Mouse (Mus musculus) heart, embryonic 16.5 days (tissue): ENCODE results near the gene Btbd9. TPM values are rescaled to one million over a fixed set of nuclear protein-coding genes. Genes with fewer than 3 reads are reported as not detected.

Source experiments
- ATAC-seq: fragments of 200-750 bp; cut with Nextera tagmentation; replicated peaks from 2 replicates; pipeline ENCODE4 v1.8.0; 2017; ENCODE audit warnings: moderate number of reproducible peaks; ENCODE audit not compliant: insufficient read depth, low FRiP score; ENCODE audit errors: extremely low read depth
- H3K27ac ChIP-seq: fragments of 300-500 bp; sonication (generic); 2 replicates; pipeline ENCODE4 v1.5.1; 2014; ENCODE audit warnings: mild to moderate bottlenecking, low read length, control low read depth, moderate library complexity
- H3K27me3 ChIP-seq: fragments of 300-500 bp; sonication (generic); 2 replicates; pipeline ENCODE4 v1.6.1; 2014; ENCODE audit warnings: low read length, mixed read lengths; ENCODE audit not compliant: control insufficient read depth, insufficient read depth
- H3K36me3 ChIP-seq: fragments of 300-500 bp; sonication (generic); 2 replicates; pipeline ENCODE4 v1.6.1; 2014; ENCODE audit not compliant: control insufficient read depth, insufficient read depth
- H3K4me1 ChIP-seq: fragments of 300-500 bp; sonication (generic); 2 replicates; pipeline ENCODE4 v1.6.1; 2014; ENCODE audit warnings: low read length, mixed read lengths; ENCODE audit not compliant: control insufficient read depth, insufficient read depth
- H3K4me2 ChIP-seq: fragments of 300-500 bp; sonication (generic); 2 replicates; pipeline ENCODE4 v1.6.1; 2014; ENCODE audit warnings: low read depth, mild to moderate bottlenecking, control low read depth, low read length
- H3K4me3 ChIP-seq: fragments of 300-500 bp; sonication (generic); 2 replicates; pipeline ENCODE4 v1.5.1; 2014; ENCODE audit warnings: mild to moderate bottlenecking, control low read depth, low read length
- H3K9ac ChIP-seq: fragments of 300-500 bp; sonication (generic); 2 replicates; pipeline ENCODE4 v1.6.1; 2014; ENCODE audit warnings: low read length, control low read depth
- H3K9me3 ChIP-seq: fragments of 300-500 bp; sonication (generic); replicated peaks from 2 replicates; pipeline ENCODE4 v1.6.1; 2016; ENCODE audit warnings: low read length; ENCODE audit not compliant: control insufficient read depth
- WGBS: fragments of 180-500 bp; shearing (Covaris S2); extraction: QIAGEN DNeasy Blood & Tissue Kit; methylation state at CpG from one replicate; pipeline ENCODE4 v1.1.7; 2014; 5-methylcytosine and 5-hydroxymethylcytosine counted together
- polyA plus RNA-seq: library from polyadenylated mRNA; unstranded; fragments of >200 nt; fragmentation: Nextera tagmentation; extraction: Ambion mirVana; gene quantifications from 2 replicates; pipeline ENCODE4 v1.2.1, GENCODE M21; 2015

Gene Btbd9
- polyA plus RNA-seq, 1 experiment from 2014 or later: 38.9 TPM

DNA sequence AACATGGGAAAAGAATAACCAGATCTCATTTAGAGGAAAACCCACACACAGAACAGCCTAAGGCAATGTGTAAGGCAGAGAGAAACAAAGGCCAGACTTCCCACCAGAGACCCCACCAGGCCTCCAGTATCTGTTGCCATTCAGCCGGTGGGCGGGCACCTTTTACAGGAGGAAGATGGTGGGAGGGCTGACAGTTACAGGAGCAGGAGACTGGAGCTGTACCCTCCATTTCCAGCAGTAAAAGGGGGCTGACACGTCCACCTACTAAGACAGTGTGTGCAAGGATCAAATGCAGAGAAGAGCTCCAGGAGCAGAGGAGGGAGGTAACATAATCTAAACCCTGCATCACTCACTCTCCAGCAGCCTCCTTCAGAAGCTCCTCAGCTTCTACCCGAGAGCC is 123.0 kb downstream of the Btbd9 start:
- Histone ChIP-seq H3K4me2 (no peak overlapping the region), H3K36me3 (no peaks in the 10 kb centered on the region), H3K4me1 (peaks cover 3% of the 10 kb centered on the region; the same call in 1 of the 2 replicates), H3K27ac (no peak overlapping the region), H3K27me3 (no peaks in the 10 kb centered on the region), H3K9me3 (no peaks in the 10 kb centered on the region), H3K9ac (no peak overlapping the region), H3K4me3 (no peak overlapping the region)
- no peak for ATAC-seq
- whole genome bisulfite sequencing: 68% methylated on average over 4 of the region's 4 CpGs

DNA sequence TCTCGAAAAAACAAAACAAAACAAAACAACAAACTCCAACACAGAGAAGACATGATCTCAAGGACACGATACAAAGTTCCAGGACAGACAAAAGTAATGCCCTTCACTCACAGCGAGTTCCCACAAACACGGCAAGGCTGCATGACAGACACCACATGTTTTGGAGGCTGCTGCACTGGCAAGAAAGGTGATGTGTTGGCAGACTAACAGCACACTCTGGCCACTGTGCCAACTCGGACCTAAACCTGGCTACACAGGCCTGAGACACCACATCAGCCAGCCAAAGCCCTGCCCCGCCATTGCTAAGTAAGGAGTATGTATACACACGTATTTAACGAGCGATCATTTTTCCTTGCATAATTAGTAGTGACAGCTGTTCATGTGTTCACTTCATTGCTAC is 123.9 kb downstream of the Btbd9 start:
- Histone ChIP-seq H3K9ac (no peak overlapping the region), H3K27me3 (no peaks in the 10 kb centered on the region), H3K27ac (no peak overlapping the region), H3K9me3 (no peaks in the 10 kb centered on the region), H3K4me1 (no peaks in the 10 kb centered on the region), H3K4me2 (no peak overlapping the region), H3K36me3 (no peaks in the 10 kb centered on the region), H3K4me3 (no peak overlapping the region)
- 93% methylated on average over 9 of the region's 9 CpGs for WGBS
- ATAC-seq: no peak

DNA sequence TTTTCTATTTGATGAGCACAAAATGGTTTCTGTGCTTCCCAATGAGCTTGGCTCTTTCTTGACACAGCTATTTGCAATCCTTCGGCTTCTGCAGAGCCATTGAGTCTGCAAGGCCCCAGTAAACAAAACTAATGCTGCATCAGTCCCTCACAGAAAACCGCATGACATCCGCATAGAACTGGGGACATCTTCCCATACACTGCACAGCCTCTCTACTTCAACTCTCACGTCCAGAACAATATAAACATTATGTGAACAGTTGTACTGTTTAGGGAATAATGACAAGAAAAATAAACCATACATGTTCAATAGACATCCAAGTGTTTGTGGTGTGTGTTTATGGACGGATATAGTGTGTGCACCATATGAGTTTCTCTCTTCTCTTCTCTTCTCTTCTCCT is 127.7 kb downstream of the Btbd9 start:
- Histone ChIP-seq H3K9ac (no peak overlapping the region), H3K36me3 (0 out of 2 replicates have a peak, but pooled peaks cover 8% of the 10 kb centered on the region), H3K4me1 (peaks cover 11% of the 10 kb centered on the region), H3K4me3 (no peak overlapping the region), H3K4me2 (no peak overlapping the region), H3K27ac (no peak overlapping the region), H3K27me3 (no peaks in the 10 kb centered on the region), H3K9me3 (0 out of 2 replicates have a peak, but pooled peaks cover 4% of the 10 kb centered on the region)
- no peak for ATAC-seq
- WGBS: 82% methylated on average over 5 of the region's 5 CpGs

DNA sequence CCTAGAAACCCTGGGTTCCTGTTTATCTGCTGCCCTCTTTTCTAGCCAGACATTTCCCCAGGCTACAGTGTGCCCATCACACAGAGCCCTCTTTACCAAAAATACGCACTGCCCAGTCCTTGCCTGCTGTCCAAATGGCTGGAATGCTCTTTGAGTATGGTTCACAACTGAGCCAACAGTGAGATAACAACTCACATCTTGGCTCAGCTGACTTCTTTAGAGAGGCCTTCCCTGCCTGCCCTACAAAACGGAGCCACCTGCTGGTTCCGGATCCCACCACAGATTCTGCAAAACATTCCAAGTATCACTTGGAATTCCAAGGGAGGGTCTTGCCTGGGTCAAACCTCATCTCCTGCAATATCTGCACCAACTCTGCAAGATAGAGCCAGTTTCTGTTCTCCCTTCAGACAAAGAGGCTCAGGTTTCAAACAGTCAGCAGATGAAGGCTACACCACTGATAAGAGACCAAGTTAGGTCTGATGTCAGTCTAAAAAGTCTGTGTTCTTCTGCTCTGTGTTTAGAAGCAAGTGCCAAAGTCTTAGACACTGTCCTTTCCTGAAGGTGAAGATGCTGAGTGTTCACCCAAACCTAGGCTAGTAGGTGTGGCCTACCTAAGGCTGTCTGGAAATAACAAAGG is 130.4 kb downstream of the Btbd9 start:
- peaks cover 15% of the 10 kb centered on the region for H3K4me1 ChIP-seq
- no peak overlapping the region for H3K4me3 ChIP-seq

DNA sequence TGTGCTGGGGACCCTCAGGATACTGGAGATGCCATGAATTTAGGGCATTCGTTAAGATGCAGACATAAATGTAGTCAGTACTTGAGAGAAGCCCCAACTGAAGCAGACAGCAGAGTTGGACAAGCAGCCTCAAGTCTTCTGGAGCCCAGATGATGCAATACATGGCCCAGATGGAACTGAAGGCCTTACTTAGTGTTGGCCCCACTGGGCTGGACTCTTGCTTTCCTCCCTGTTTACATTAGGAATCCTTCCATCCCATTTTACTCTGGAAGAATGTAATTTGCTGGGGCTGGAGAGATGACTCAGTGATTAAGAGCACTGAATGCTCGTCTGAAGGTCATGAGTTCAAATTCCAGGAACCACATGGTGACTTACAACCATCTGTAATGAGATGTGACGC is 136.6 kb downstream of the Btbd9 start:
- H3K4me2 ChIP-seq: no peak overlapping the region
- WGBS: 82% methylated on average over 3 of the region's 3 CpGs
- 0 out of 2 replicates have a peak, but pooled peaks cover 4% of the 10 kb centered on the region for H3K9me3 ChIP-seq
- no peak for ATAC-seq
- no peak overlapping the region for H3K4me3 ChIP-seq
- 0 out of 2 replicates have a peak, but pooled peaks cover 6% of the 10 kb centered on the region for H3K36me3 ChIP-seq
- no peaks in the 10 kb centered on the region for H3K27me3 ChIP-seq
- no peak overlapping the region for H3K27ac ChIP-seq
- H3K9ac ChIP-seq: no peak overlapping the region
- peaks cover 4% of the 10 kb centered on the region for H3K4me1 ChIP-seq

More for the DNA sequence above, 130.4 kb downstream of the Btbd9 start:
- no peak overlapping the region for H3K9ac ChIP-seq
- ATAC-seq: peak; percentile 41; the same call in 1 of the 2 replicates
- whole genome bisulfite sequencing: 35% methylated on average over 3 of the region's 3 CpGs
- H3K36me3 ChIP-seq: 0 out of 2 replicates have a peak, but pooled peaks cover 8% of the 10 kb centered on the region
- 0 out of 2 replicates have a peak, but pooled peaks cover 4% of the 10 kb centered on the region for H3K9me3 ChIP-seq
- H3K27ac ChIP-seq: peak overlapping the region; percentile 37
- H3K4me2 ChIP-seq: no peak overlapping the region
- no peaks in the 10 kb centered on the region for H3K27me3 ChIP-seq

DNA sequence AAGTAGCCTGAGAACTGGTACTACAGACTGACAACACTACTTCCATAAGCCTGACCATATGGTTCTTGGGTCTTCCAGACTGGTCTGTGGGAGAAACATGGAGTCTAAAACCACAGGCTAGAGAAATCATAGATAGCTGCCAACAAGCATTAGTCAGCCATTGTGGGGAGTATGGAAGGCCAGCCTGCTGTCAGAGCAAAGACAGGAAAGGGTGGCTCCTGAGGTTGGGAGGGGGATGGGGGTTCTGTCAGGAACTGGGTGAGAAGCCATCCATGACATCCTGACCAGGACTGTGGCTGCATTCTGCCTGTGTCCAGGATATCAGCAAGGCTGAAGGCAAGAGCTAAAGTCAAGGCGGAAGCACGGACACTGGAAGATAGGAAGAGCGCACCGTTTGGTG is 137.5 kb downstream of the Btbd9 start:
- H3K27me3 ChIP-seq: no peaks in the 10 kb centered on the region
- H3K9me3 ChIP-seq: no peaks in the 10 kb centered on the region
- no peak for ATAC-seq
- no peak overlapping the region for H3K4me2 ChIP-seq
- H3K27ac ChIP-seq: no peak overlapping the region
- no peaks in the 10 kb centered on the region for H3K36me3 ChIP-seq
- WGBS: 70% methylated on average over 4 of the region's 4 CpGs
- H3K4me1 ChIP-seq: peaks cover 4% of the 10 kb centered on the region
- H3K4me3 ChIP-seq: no peak overlapping the region
- H3K9ac ChIP-seq: no peak overlapping the region

DNA sequence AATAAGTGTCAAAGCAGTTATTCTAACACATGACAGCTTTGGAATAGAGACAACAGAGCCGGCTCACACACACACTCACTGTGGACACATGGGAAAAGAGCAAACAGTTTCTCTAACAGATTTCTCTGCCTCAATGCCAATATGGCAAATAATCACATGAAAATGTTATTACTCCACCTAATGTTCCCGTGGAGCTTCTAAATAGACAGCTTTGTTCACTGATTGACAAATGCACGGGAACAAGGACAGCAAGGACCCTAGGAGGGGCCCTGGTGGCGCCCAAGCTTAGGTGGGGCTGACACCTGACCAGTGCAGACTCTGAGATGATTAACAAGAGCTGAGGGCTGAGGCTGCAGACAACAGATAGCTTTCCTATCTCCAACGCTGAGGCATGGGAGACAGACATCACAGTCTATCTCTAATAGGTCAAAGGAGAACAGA is 140.2 kb downstream of the Btbd9 start:
- no peak overlapping the region for H3K4me2 ChIP-seq
- WGBS: 51% methylated on average over 5 of the region's 5 CpGs
- no peak overlapping the region for H3K9ac ChIP-seq
- no peak for ATAC-seq
- H3K36me3 ChIP-seq: no peaks in the 10 kb centered on the region
- no peaks in the 10 kb centered on the region for H3K27me3 ChIP-seq
- H3K4me3 ChIP-seq: no peak overlapping the region
- no peak overlapping the region for H3K27ac ChIP-seq
- H3K9me3 ChIP-seq: no peaks in the 10 kb centered on the region
- H3K4me1 ChIP-seq: no peaks in the 10 kb centered on the region; the same call in 1 of the 2 replicates

DNA sequence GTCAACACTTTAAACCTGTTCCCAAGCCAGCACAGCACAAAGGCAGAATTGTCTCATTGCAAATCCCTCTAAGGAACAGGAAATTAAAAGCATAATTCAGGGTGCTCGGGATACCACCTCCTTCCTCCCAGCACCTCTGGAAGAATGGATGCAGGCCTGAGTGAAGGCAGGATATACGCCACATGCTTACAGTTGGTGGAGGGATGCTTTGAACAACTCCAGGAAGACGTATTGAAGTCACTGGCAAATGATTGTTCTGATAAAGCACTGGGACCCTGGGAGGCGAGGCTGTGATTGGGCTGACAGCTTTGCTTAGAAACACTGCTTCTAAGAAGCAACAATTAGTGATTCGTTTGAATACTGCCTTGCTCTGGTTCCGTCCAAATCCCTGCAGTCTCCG is 140.8 kb downstream of the Btbd9 start:
- H3K9ac ChIP-seq: no peak overlapping the region
- no peak for ATAC-seq
- H3K9me3 ChIP-seq: no peaks in the 10 kb centered on the region
- H3K4me3 ChIP-seq: no peak overlapping the region
- H3K27ac ChIP-seq: no peak overlapping the region
- H3K4me1 ChIP-seq: no peaks in the 10 kb centered on the region; the same call in 1 of the 2 replicates
- WGBS: 62% methylated on average over 7 of the region's 7 CpGs
- no peaks in the 10 kb centered on the region for H3K36me3 ChIP-seq
- no peaks in the 10 kb centered on the region for H3K27me3 ChIP-seq
- no peak overlapping the region for H3K4me2 ChIP-seq

DNA sequence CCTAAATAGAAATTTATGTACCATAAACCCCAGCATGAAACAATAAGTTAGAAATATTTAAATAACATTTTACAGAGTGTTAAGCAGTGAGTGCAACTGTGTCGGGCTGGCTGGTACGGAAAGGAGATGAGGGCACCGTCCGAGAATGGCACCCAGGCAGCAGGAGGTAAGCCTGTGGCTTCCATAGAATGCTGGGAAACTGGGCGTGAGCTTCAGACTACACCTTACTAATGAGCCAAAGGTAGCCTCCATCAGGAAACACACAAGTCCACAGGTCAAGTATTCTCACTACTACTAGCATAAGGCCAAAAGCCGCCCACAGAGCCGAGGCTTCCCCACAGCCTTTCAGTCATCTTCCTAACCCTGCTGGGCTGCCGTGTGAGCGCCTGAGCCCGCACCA is 144.2 kb downstream of the Btbd9 start:
- H3K4me2 ChIP-seq: no peak overlapping the region
- H3K9me3 ChIP-seq: no peaks in the 10 kb centered on the region
- no peak overlapping the region for H3K4me3 ChIP-seq
- no peak for ATAC-seq
- H3K4me1 ChIP-seq: no peaks in the 10 kb centered on the region; the same call in 1 of the 2 replicates
- H3K9ac ChIP-seq: no peak overlapping the region
- H3K27me3 ChIP-seq: no peaks in the 10 kb centered on the region
- 91% methylated on average over 10 of the region's 10 CpGs for WGBS
- no peaks in the 10 kb centered on the region for H3K36me3 ChIP-seq
- no peak overlapping the region for H3K27ac ChIP-seq
